Mouse (Mus musculus) erythroblast, adult 5-6 weeks (primary cell): ENCODE data around the gene Fam69a. TPM values are rescaled to one million over a fixed set of nuclear protein-coding genes. Genes with fewer than 3 reads are reported as not detected.

Experiments
- ATAC-seq: replicated peaks from 2 replicates; pipeline ENCODE4 v1.8.0; 2016; ENCODE audit warnings: moderate number of reproducible peaks, mild to moderate bottlenecking, moderate TSS enrichment, inconsistent platforms; ENCODE audit not compliant: poor library complexity, low FRiP score, severe bottlenecking
- total RNA-seq, 2 experiments: library from RNA; stranded (forward) in 1 of 2; stranded (reverse) in 1 of 2; fragments of 150-400 nt in 1 of 2; fragments of 200-764, 138-1000 nt in 1 of 2; gene quantifications; 2 replicates each; pipeline versions ENCODE4 v1.2.3 to v1.2.4; 2015 to 2017; ENCODE audit warnings: low replicate concordance in 2 of 2

Gene Fam69a
- total RNA-seq (2015; ENCODE audit: low replicate concordance) (7.9 and 19.0 TPM in 2 replicates), total RNA-seq (2017; ENCODE audit: low replicate concordance) (3.6 and 7.2 TPM in 2 replicates)

GRCm38 (mm10) chr5:107986967-107987834 is at the start of gene Fam69a:
Fam69a (minus strand) TSS chr5:107987085.
- ATAC-seq = peak; percentile 63

GRCm38 (mm10) chr5:108035523-108035922 is 48.6 kb upstream of the Fam69a start:
- ATAC-seq = no peak

- ATAC-seq = no peak
Observed at GRCm38 (mm10) chr5:108034194-108034593, 47.3 kb upstream of the Fam69a start.

GRCm38 (mm10) chr5:108031267-108031666 is 44.4 kb upstream of the Fam69a start:
- ATAC-seq = no peak

GRCm38 (mm10) chr5:108029968-108030367 is 43.1 kb upstream of the Fam69a start:
- ATAC-seq = peak; percentile 64

- ATAC-seq = peak; percentile 95
Observed at GRCm38 (mm10) chr5:108028797-108029536, 42.1 kb upstream of the Fam69a start.

- no peak for ATAC-seq
Observed at GRCm38 (mm10) chr5:108028230-108028629, 41.3 kb upstream of the Fam69a start.

GRCm38 (mm10) chr5:108021346-108021745 is 34.5 kb upstream of the Fam69a start:
- no peak for ATAC-seq

GRCm38 (mm10) chr5:108019367-108019766 is 32.5 kb upstream of the Fam69a start:
- ATAC-seq = no peak

GRCm38 (mm10) chr5:108017232-108017631 is 30.3 kb upstream of the Fam69a start:
- ATAC-seq = no peak

- ATAC-seq = no peak
Observed at GRCm38 (mm10) chr5:108015422-108015821, 28.5 kb upstream of the Fam69a start.

GRCm38 (mm10) chr5:108014173-108014572 is 27.3 kb upstream of the Fam69a start:
- no peak for ATAC-seq

- ATAC-seq = no peak
Observed at GRCm38 (mm10) chr5:108009721-108010120, 22.8 kb upstream of the Fam69a start.

- 0 out of 2 replicates have a peak, but pooled peaks have one; percentile 51 for ATAC-seq
Observed at GRCm38 (mm10) chr5:108005134-108005533, 18.2 kb upstream of the Fam69a start.

- ATAC-seq = no peak
Observed at GRCm38 (mm10) chr5:108002734-108003133, 15.8 kb upstream of the Fam69a start.

- peak; percentile 79 for ATAC-seq
Observed at GRCm38 (mm10) chr5:108000776-108001548, 14.1 kb upstream of the Fam69a start.

- no peak for ATAC-seq
Observed at GRCm38 (mm10) chr5:107997717-107998116, 10.8 kb upstream of the Fam69a start.

GRCm38 (mm10) chr5:107995936-107996335 is 9.1 kb upstream of the Fam69a start:
- no peak; the same call in 1 of the 2 replicates for ATAC-seq

- ATAC-seq = peak; percentile 56; the same call in 1 of the 2 replicates
Observed at GRCm38 (mm10) chr5:107987835-107988251, 958 bp upstream of the Fam69a start.
